Mouse (Mus musculus): ENCODE data around the gene Nckap5.

Gene Nckap5

GRCm38 (mm10) chr1:126481459-126482228 lies 349.0 kb downstream of the Nckap5 start:
- no peak for DNase-seq (ENCODE audit: low read depth, low spot score)

GRCm38 (mm10) chr1:126473044-126473443 lies 357.6 kb downstream of the Nckap5 start:
- DNase-seq (ENCODE audit: low read depth, low spot score), result no peak

DNA sequence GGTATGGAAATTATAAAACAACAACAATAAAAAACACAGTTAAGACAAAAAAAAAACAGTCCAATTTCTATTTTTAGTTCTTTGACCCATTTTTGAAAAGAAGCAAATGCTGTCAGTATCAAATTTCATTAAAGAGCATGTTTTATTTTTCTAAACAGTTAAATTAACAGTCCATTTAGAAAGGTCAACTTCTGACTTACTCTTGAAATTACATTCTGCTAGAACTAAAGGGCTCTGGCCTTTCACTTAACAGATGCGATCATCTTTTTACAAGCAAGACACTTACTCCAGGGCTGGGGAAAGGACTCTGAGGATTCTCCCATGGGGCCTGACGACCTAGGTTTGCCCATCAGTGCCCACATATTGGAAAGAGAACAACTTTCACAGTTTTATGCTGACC lies 359.2 kb downstream of the Nckap5 start:
- no peak for DNase-seq (ENCODE audit: low read depth, low spot score)

DNA sequence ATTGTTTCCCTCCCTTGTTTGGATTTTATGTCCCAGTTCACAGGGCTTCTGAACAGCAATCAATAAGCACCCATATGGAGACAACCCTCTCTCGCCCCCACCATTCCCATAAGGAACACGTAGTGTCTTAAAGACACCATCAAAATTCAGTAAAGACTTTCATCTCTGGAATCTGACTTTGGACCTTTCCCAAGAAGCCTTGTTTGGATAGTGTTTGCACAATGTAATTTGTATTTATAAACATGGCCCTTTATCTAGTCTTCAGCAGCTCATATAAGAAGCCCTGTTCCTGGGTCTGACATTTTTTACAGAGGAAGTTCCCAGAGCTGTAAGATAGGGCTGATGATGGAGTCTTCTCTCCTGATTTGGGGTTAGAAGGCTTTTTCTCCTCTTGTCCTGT lies 359.7 kb downstream of the Nckap5 start:
- DNase-seq (ENCODE audit: low read depth, low spot score), result no peak

GRCm38 (mm10) chr1:126469818-126470544 lies 360.6 kb downstream of the Nckap5 start:
- DNase-seq (ENCODE audit: low read depth, low spot score), result no peak

DNA sequence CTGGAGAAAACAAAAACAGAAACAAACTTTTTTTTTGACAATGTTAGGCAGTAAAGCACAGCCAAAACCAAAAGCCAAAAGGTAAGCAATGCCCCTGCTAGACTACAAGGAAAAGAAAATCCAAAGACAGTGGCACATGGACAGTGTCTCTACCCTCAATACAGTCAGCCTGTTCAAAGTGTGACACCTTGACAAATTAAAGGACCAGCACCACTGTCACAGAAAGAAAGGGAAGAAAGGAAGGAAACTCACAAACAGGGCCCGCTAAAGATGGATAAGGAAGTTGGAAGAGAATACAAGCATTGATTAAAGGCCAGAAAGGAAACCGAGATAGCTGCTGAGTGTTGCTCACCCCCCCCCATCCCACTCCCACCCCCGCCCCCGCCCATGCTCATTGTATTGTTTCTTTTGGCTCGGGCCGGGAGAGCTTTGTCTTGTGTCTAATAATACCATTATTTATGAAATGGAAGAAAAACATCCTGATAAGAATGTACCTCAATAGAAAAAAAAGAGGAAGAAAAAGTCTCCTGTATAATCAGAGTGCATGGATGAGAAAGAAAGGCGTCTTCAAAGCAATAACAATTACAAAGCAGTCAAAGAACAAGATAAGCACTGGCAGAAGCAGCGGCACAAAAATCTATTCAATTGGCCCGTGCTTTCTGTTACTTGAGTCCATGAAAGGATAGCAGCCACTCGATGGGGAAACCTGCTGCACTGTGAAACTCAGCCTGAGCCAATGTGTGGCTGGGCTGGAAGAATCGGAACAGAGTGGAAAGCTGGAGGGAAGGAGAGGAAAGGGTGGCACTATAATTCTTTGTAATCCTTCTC lies 368.9 kb downstream of the Nckap5 start:
- DNase-seq (ENCODE audit: low read depth, low spot score), result no peak

- no peak for DNase-seq (ENCODE audit: low read depth, low spot score)
These were observed 372.9 kb downstream of the Nckap5 start for GRCm38 (mm10) chr1:126457739-126458138.

DNA sequence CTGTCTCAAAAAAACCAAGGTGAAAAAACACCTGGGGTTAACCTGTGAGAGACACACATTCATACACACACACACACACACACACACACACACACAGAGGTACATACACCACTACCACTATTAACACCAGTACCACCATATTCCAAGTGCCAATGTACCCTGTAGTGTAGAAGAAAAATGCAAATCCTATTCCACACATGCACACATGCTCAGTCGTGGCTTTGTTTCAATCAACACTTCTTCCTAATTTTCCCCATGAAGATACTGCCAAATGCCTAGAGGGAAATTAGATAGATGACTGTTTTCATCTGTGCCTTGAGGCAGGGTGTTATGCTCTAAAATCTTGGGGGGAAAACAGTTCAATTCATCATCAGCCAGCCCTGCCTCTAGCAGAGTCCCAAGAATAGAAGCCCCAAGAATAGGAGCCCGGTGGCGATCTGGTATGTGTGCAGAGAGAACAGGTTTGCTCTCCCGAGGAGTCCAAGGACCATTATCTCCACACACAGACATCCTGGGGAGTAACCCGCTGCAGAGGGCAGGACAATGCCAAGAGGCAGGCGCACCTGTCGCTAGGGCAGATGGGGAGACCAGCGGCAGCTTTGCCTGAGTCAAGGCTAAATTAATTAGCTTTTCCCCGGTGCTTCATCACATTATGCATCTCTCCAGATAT lies 376.0 kb downstream of the Nckap5 start:
- no peak for DNase-seq (ENCODE audit: low read depth, low spot score)

- no peak for DNase-seq (ENCODE audit: low read depth, low spot score)
These were observed 379.1 kb downstream of the Nckap5 start for GRCm38 (mm10) chr1:126451472-126451871.

DNA sequence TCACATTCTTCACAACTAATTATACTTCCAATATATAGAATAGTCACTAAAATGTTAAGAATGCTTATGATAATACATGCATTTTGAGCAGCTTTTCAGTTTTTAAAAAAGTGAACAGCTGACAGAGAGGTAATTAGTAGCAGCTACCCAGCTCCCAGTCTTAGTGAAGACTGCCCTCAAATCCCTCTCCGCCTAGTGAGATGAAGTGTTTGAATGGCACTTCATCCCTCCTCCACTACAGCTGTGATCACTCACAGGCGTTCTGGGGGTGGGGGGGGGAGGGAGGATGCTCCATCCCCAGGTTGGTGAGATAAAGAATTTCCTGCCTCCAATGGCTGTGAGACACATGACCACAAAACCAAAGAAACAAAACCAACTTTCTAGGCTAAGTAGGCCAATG lies 381.2 kb downstream of the Nckap5 start:
- no peak for DNase-seq (ENCODE audit: low read depth, low spot score)

DNA sequence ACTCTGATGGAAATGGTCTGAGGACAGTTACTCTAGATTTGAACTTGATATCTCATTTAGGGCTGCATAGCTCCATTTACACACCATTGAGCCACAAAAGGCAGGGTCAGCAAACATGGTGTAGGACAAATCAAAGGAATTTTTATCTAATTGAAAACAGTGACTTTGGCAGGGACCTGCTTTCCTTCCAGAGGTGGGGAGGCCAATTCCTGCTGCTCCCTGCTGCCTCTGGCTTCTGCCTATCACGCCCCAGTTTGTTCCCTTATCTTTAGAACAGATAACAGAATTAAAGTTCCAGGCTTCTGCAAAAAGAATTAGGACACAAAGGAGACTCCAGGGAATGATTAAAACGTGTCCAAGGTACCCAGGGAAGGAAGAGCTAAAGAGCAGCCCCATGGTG lies 386.7 kb downstream of the Nckap5 start:
- DNase-seq (ENCODE audit: low read depth, low spot score), result no peak

- DNase-seq (ENCODE audit: low read depth, low spot score), result no peak
These were observed 387.9 kb downstream of the Nckap5 start for GRCm38 (mm10) chr1:126442723-126443122.

GRCm38 (mm10) chr1:126438000-126438572 lies 392.5 kb downstream of the Nckap5 start:
- DNase-seq (ENCODE audit: low read depth, low spot score), result no peak

GRCm38 (mm10) chr1:126436937-126437667 lies 393.5 kb downstream of the Nckap5 start:
- no peak for DNase-seq (ENCODE audit: low read depth, low spot score)

GRCm38 (mm10) chr1:126432285-126432684 lies 398.3 kb downstream of the Nckap5 start:
- DNase-seq (ENCODE audit: low read depth, low spot score), result peak; percentile 30

DNA sequence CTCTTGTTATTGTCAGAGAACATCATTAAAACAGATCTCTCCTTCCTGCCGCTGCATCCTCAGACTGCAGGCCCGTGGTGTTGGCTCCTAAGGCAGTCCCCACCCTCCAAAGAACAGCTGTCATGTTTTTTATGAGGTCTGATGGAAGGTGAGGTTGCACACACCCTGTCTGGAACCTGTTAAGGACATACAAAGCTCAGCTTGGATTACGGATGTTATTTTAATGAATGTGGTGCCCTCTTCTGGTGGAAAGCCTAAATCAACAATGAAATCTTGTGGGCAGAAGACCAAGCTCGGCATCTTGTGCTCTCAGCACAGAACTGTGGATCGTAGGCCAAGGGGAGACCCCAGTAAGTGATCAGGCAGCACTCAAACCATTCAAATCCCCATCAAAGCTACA lies 399.0 kb downstream of the Nckap5 start:
- DNase-seq (ENCODE audit: low read depth, low spot score), result peak; percentile 66

DNA sequence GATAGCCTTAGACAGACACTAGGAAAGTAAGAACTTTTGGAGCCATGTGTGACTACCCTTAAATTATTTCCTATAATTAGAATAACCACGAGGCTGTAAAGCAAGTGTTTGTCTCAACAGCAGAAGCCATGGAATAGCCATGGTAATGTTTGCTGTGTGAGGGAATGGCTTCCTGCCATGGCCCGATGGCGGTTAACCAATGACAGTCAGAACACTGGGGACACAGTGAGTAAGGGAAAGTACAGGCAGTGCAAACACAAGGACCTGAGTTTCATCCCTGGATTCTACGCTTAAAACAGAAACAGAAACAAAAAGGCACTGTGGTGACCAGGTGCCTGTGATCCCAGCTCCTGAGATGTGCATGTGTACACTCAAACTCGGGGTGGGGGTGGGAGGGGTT lies 419.2 kb downstream of the Nckap5 start:
- DNase-seq (ENCODE audit: low read depth, low spot score), result no peak

DNA sequence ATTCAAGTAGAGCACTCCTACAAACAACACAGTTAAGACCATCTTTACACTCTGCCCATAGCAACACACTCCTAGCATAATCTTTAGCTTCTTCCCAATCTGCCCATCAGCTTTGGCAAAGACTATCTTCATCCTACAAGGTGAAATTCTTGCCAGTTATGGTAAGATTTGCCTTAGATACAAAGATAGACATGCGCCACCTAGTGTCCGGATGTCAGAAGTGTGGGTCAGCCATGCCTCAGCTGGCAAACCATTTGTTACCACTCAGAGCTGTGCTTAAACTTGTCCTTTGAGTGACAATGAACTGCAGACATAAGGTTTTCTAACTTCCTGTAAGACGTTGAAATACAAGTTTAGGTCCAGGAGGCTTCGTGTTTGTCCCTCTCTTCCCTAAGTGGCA lies 422.7 kb downstream of the Nckap5 start:
- no peak for DNase-seq (ENCODE audit: low read depth, low spot score)

GRCm38 (mm10) chr1:126405543-126405942 lies 425.1 kb downstream of the Nckap5 start:
- DNase-seq (ENCODE audit: low read depth, low spot score), result no peak

DNA sequence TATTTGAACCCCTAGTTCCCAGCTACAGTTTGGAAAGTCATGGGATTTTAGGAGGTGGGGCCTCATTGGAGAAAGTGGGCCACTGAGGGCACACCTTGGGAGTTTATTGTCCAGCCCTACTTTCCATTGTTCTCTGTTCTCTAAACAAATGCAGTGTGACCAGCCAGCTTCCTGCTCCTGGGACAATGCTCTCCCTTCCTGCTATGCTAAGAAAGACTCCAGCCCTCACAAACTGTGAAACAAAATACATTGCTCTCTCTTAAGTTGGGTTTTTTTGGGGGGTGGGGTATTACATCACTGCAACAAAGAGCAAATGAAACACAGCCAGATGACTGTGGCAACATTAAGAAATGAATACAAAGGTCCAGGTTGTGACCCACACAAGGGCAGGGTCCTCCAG lies 426.6 kb downstream of the Nckap5 start:
- DNase-seq (ENCODE audit: low read depth, low spot score), result no peak

DNA sequence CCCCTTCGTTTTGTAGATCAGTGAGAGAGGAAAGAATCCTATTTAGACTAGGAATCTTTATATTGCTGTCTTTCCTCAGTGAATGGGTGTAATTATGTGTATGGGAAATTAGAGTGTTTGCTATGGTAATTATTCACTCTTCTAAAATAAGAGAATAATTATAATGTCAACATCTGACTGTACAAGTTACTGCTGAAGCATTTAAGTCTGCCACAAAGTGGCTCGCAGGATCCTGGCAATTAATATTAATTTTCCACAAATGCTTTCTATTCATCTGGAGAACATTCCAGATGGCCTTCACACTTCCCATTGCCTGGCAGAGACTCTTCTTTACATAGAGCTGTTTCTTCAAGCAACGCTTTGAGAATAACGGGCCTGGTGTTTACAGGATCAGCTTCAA lies 439.4 kb downstream of the Nckap5 start:
- no peak for DNase-seq (ENCODE audit: low read depth, low spot score)
